Mouse (Mus musculus): ENCODE measurements around the gene Gm10037. TPM values are rescaled to one million over a fixed set of nuclear protein-coding genes. Genes with fewer than 3 reads are reported as not detected.
A peak's percentile ranks its signal among the peaks of the same experiment; 100 is the strongest.
"Not testable (repeated sequence)": the region's sequence is repeated elsewhere in the genome, so short reads cannot be mapped to it uniquely, and the experiment has no call there.

Gene Gm10037
- 3.6 and 4.9 TPM in 2 replicates for polyA plus RNA-seq (2015; fragmentation: Nextera tagmentation; extraction: Ambion mirVana)

- WGBS, result 3% methylated on average over 14 of the region's 14 CpGs
Measured at GRCm38 (mm10) chr13:67830911-67831336, at the start of gene Gm10037. Gene Gm10037, plus strand, starts transcription at chr13:67831106.

GRCm38 (mm10) chr13:67791921-67792455 is 38.9 kb upstream of the Gm10037 start:
- no peak for ATAC-seq
- Histone ChIP-seq H3K27me3 (replicated peaks; ENCODE audit: control insufficient read depth, insufficient read depth, low read length) (no peaks in the 10 kb centered on the region), H3K27ac (ENCODE audit: low read length) (no peak overlapping the region), H3K4me1 (replicated peaks; ENCODE audit: control insufficient read depth, insufficient read depth, low read length) (no peaks in the 10 kb centered on the region), H3K4me2 (ENCODE audit: low read length) (no peak overlapping the region), H3K4me3 (replicated peaks; ENCODE audit: low read length) (no peak overlapping the region), H3K9ac (replicated peaks; ENCODE audit: low read depth, low read length) (no peak overlapping the region), H3K36me3 (ENCODE audit: control insufficient read depth, insufficient read depth) (0 out of 2 replicates have a peak, but pooled peaks cover 2% of the 10 kb centered on the region), H3K9me3 (ENCODE audit: control insufficient read depth, low read length) (no peaks in the 10 kb centered on the region)
- WGBS, result 96% methylated on average over 10 of the region's 10 CpGs

More at GRCm38 (mm10) chr13:67830911-67831336, at the start of gene Gm10037:
- Histone ChIP-seq H3K9me3 (ENCODE audit: control insufficient read depth, low read length) (peaks cover 4% of the 10 kb centered on the region), H3K4me3 (replicated peaks; ENCODE audit: low read length) (peak within 1 kb of the TSS; percentile 66), H3K36me3 (ENCODE audit: control insufficient read depth, insufficient read depth) (peaks cover 8% of the 10 kb centered on the region), H3K4me1 (replicated peaks; ENCODE audit: control insufficient read depth, insufficient read depth, low read length) (peaks cover 3% of the 10 kb centered on the region; the same call in 1 of the 2 replicates), H3K9ac (replicated peaks; ENCODE audit: low read depth, low read length) (peak within 1 kb of the TSS; percentile 70), H3K4me2 (ENCODE audit: low read length) (peak within 1 kb of the TSS; percentile 77), H3K27me3 (replicated peaks; ENCODE audit: control insufficient read depth, insufficient read depth, low read length) (no peaks in the 10 kb centered on the region), H3K27ac (ENCODE audit: low read length) (peak within 1 kb of the TSS; percentile 60; the same call in 1 of the 2 replicates)
- ATAC-seq, result peak; percentile 85

- 35% methylated on average over 3 of the region's 3 CpGs for WGBS
- Histone ChIP-seq H3K27me3 (replicated peaks; ENCODE audit: control insufficient read depth, insufficient read depth, low read length) (no peaks in the 10 kb centered on the region), H3K9me3 (ENCODE audit: control insufficient read depth, low read length) (no peaks in the 10 kb centered on the region), H3K36me3 (ENCODE audit: control insufficient read depth, insufficient read depth) (no peaks in the 10 kb centered on the region), H3K4me2 (ENCODE audit: low read length) (no peak overlapping the region), H3K4me3 (replicated peaks; ENCODE audit: low read length) (no peak overlapping the region), H3K27ac (ENCODE audit: low read length) (no peak overlapping the region), H3K4me1 (replicated peaks; ENCODE audit: control insufficient read depth, insufficient read depth, low read length) (no peaks in the 10 kb centered on the region), H3K9ac (replicated peaks; ENCODE audit: low read depth, low read length) (no peak overlapping the region)
- ATAC-seq, result no peak
Measured at GRCm38 (mm10) chr13:67798618-67799017, 32.3 kb upstream of the Gm10037 start.

- not testable (repeated sequence) for H3K4me2 ChIP-seq (ENCODE audit: low read length); H3K9ac ChIP-seq (replicated peaks; ENCODE audit: low read depth, low read length); ATAC-seq; H3K4me3 ChIP-seq (replicated peaks; ENCODE audit: low read length); H3K27me3 ChIP-seq (replicated peaks; ENCODE audit: control insufficient read depth, insufficient read depth, low read length); H3K36me3 ChIP-seq (ENCODE audit: control insufficient read depth, insufficient read depth); H3K4me1 ChIP-seq (replicated peaks; ENCODE audit: control insufficient read depth, insufficient read depth, low read length); H3K27ac ChIP-seq (ENCODE audit: low read length); H3K9me3 ChIP-seq (ENCODE audit: control insufficient read depth, low read length)
- WGBS, result 62% methylated on average over 3 of the region's 3 CpGs
Measured at GRCm38 (mm10) chr13:67799151-67799550, 31.8 kb upstream of the Gm10037 start.

GRCm38 (mm10) chr13:67811651-67812210 is 19.2 kb upstream of the Gm10037 start:
- WGBS, result 76% methylated on average over 1 of the region's 1 CpGs
- H3K27ac ChIP-seq (ENCODE audit: low read length), result no peak overlapping the region
- no peak overlapping the region for H3K9ac ChIP-seq (replicated peaks; ENCODE audit: low read depth, low read length)
- H3K4me1 ChIP-seq (replicated peaks; ENCODE audit: control insufficient read depth, insufficient read depth, low read length), result peaks cover 3% of the 10 kb centered on the region
- no peaks in the 10 kb centered on the region for H3K27me3 ChIP-seq (replicated peaks; ENCODE audit: control insufficient read depth, insufficient read depth, low read length)
- H3K9me3 ChIP-seq (ENCODE audit: control insufficient read depth, low read length), result no peaks in the 10 kb centered on the region
- H3K36me3 ChIP-seq (ENCODE audit: control insufficient read depth, insufficient read depth), result no peaks in the 10 kb centered on the region
- ATAC-seq, result no peak
- no peak overlapping the region for H3K4me3 ChIP-seq (replicated peaks; ENCODE audit: low read length)
- H3K4me2 ChIP-seq (ENCODE audit: low read length), result no peak overlapping the region

GRCm38 (mm10) chr13:67812961-67813709 is 17.8 kb upstream of the Gm10037 start:
- peak overlapping the region; percentile 75 for H3K4me2 ChIP-seq (ENCODE audit: low read length)
- no peaks in the 10 kb centered on the region; the same call in 1 of the 2 replicates for H3K9me3 ChIP-seq (ENCODE audit: control insufficient read depth, low read length)
- peak overlapping the region; percentile 91 for H3K4me3 ChIP-seq (replicated peaks; ENCODE audit: low read length)
- H3K27ac ChIP-seq (ENCODE audit: low read length), result no peak overlapping the region
- H3K36me3 ChIP-seq (ENCODE audit: control insufficient read depth, insufficient read depth), result 0 out of 2 replicates have a peak, but pooled peaks cover 3% of the 10 kb centered on the region
- ATAC-seq, result no peak
- WGBS, result 79% methylated on average over 8 of the region's 8 CpGs
- no peak overlapping the region for H3K9ac ChIP-seq (replicated peaks; ENCODE audit: low read depth, low read length)
- H3K4me1 ChIP-seq (replicated peaks; ENCODE audit: control insufficient read depth, insufficient read depth, low read length), result peaks cover 3% of the 10 kb centered on the region
- no peaks in the 10 kb centered on the region for H3K27me3 ChIP-seq (replicated peaks; ENCODE audit: control insufficient read depth, insufficient read depth, low read length)

- peak within 1 kb of the TSS; percentile 86 for H3K27ac ChIP-seq (ENCODE audit: low read length)
- peak within 1 kb of the TSS; percentile 78 for H3K9ac ChIP-seq (replicated peaks; ENCODE audit: low read depth, low read length)
- ATAC-seq, result peak; percentile 96
- no peaks in the 10 kb centered on the region for H3K27me3 ChIP-seq (replicated peaks; ENCODE audit: control insufficient read depth, insufficient read depth, low read length)
- peak within 1 kb of the TSS; percentile 75 for H3K4me2 ChIP-seq (ENCODE audit: low read length)
- WGBS, result 3% methylated on average over 31 of the region's 31 CpGs
- peaks cover 6% of the 10 kb centered on the region for H3K9me3 ChIP-seq (ENCODE audit: control insufficient read depth, low read length)
- H3K36me3 ChIP-seq (ENCODE audit: control insufficient read depth, insufficient read depth), result 0 out of 2 replicates have a peak, but pooled peaks cover 3% of the 10 kb centered on the region
- peaks cover 3% of the 10 kb centered on the region for H3K4me1 ChIP-seq (replicated peaks; ENCODE audit: control insufficient read depth, insufficient read depth, low read length)
- H3K4me3 ChIP-seq (replicated peaks; ENCODE audit: low read length), result peak within 1 kb of the TSS; percentile 91
Measured at GRCm38 (mm10) chr13:67813710-67814660, 16.9 kb upstream of the Gm10037 start, which contains the start of gene Zfp273. Gene Zfp273, plus strand, starts transcription at chr13:67813740.

GRCm38 (mm10) chr13:67818636-67819035 is 12.3 kb upstream of the Gm10037 start:
- peaks cover 16% of the 10 kb centered on the region for H3K9me3 ChIP-seq (ENCODE audit: control insufficient read depth, low read length)
- H3K27ac ChIP-seq (ENCODE audit: low read length), result no peak overlapping the region
- no peak overlapping the region for H3K9ac ChIP-seq (replicated peaks; ENCODE audit: low read depth, low read length)
- no peaks in the 10 kb centered on the region for H3K27me3 ChIP-seq (replicated peaks; ENCODE audit: control insufficient read depth, insufficient read depth, low read length)
- 0 out of 2 replicates have a peak, but pooled peaks cover 14% of the 10 kb centered on the region for H3K36me3 ChIP-seq (ENCODE audit: control insufficient read depth, insufficient read depth)
- H3K4me1 ChIP-seq (replicated peaks; ENCODE audit: control insufficient read depth, insufficient read depth, low read length), result peaks cover 3% of the 10 kb centered on the region
- ATAC-seq, result no peak
- no peak overlapping the region for H3K4me2 ChIP-seq (ENCODE audit: low read length)
- 88% methylated on average over 1 of the region's 1 CpGs for WGBS
- no peak overlapping the region for H3K4me3 ChIP-seq (replicated peaks; ENCODE audit: low read length)
